In genomic region chr2:130664102-130664701, GRCm38 (mm10) we compare ENCODE assay signal across 8 mouse cellular contexts. TPM values are rescaled to one million over a fixed set of nuclear protein-coding genes. Genes with fewer than 3 reads are reported as not detected.
A peak's percentile ranks its signal among the peaks of the same experiment; 100 is the strongest.
DNase-seq lines count a peak whose midpoint lies in the region; ATAC-seq and TF ChIP-seq lines count a peak whose summit lies in the region.

Gene Ddrgk1, minus strand, starts transcription at chr2:130664659.

- H3K4me1 ChIP-seq in E14TG2a.4 (replicated peaks; ENCODE audit: low read depth, low read length), result peaks cover 44% of the 10 kb centered on the region
- peaks cover 31% of the 10 kb centered on the region for H3K4me1 ChIP-seq in forebrain, embryonic 12.5 days
- peaks cover 14% of the 10 kb centered on the region for H3K4me1 ChIP-seq in heart, postnatal 0 days (ENCODE audit: control insufficient read depth, insufficient read depth)
- H3K4me1 ChIP-seq in liver, embryonic 16.5 days (ENCODE audit: control insufficient read depth, low read depth, low read length), result peaks cover 37% of the 10 kb centered on the region
- peaks cover 39% of the 10 kb centered on the region for H3K4me1 ChIP-seq in neural tube, embryonic 13.5 days (replicated peaks)
- peaks cover 13% of the 10 kb centered on the region for H3K4me1 ChIP-seq in testis, adult 2 months (ENCODE audit: control insufficient read depth, insufficient read depth, low read length)

- peak; percentile 89 for TF ChIP-seq POLR2A in testis, adult 2 months (IDR thresholded peaks at IDR 0.05; ENCODE audit: control insufficient read depth, low read depth, low read length)

- TF ChIP-seq EP300 in heart, postnatal 0 days (IDR thresholded peaks at IDR 0.05; ENCODE audit: low read depth), result no peak

- peak within 1 kb of the TSS; percentile 98 for H3K27ac ChIP-seq in forebrain, embryonic 12.5 days
- H3K27ac ChIP-seq in heart, postnatal 0 days (ENCODE audit: low read depth), result peak within 1 kb of the TSS; percentile 98
- peak within 1 kb of the TSS; percentile 98 for H3K27ac ChIP-seq in liver, embryonic 16.5 days (ENCODE audit: low read length)
- H3K27ac ChIP-seq in neural tube, embryonic 13.5 days (replicated peaks), result peak within 1 kb of the TSS; percentile 99
- peak within 1 kb of the TSS; percentile 99 for H3K27ac ChIP-seq in testis, adult 2 months (ENCODE audit: control insufficient read depth, insufficient read depth, low read depth, low read length)

- WGBS in forebrain, embryonic 12.5 days, result under 1% methylated on average over 40 of the region's 40 CpGs
- WGBS in heart, postnatal 0 days, result under 1% methylated on average over 40 of the region's 40 CpGs
- WGBS in liver, embryonic 16.5 days (ENCODE audit: insufficient replicate concordance), result under 1% methylated on average over 40 of the region's 40 CpGs
- under 1% methylated on average over 40 of the region's 40 CpGs for WGBS in neural tube, embryonic 13.5 days

- peak within 1 kb of the TSS; percentile 67 for H3K4me2 ChIP-seq in forebrain, embryonic 12.5 days
- peak within 1 kb of the TSS; percentile 54 for H3K4me2 ChIP-seq in heart, postnatal 0 days (ENCODE audit: low read depth, low read length)
- peak within 1 kb of the TSS; percentile 88 for H3K4me2 ChIP-seq in liver, embryonic 16.5 days (ENCODE audit: low read depth, low read length)
- peak within 1 kb of the TSS; percentile 76 for H3K4me2 ChIP-seq in neural tube, embryonic 13.5 days

- peak within 1 kb of the TSS; percentile 82 for H3K9ac ChIP-seq in forebrain, embryonic 12.5 days
- peak within 1 kb of the TSS; percentile 78 for H3K9ac ChIP-seq in heart, postnatal 0 days (replicated peaks; ENCODE audit: low read depth, low read length)
- H3K9ac ChIP-seq in liver, embryonic 16.5 days (ENCODE audit: low read depth, low read length), result peak within 1 kb of the TSS; percentile 94
- peak within 1 kb of the TSS; percentile 87 for H3K9ac ChIP-seq in neural tube, embryonic 13.5 days

- no peaks in the 10 kb centered on the region for H3K9me3 ChIP-seq in E14TG2a.4 (ENCODE audit: low read length)
- no peaks in the 10 kb centered on the region for H3K9me3 ChIP-seq in forebrain, embryonic 12.5 days
- no peaks in the 10 kb centered on the region for H3K9me3 ChIP-seq in heart, postnatal 0 days (replicated peaks; ENCODE audit: control insufficient read depth, low read length)
- no peaks in the 10 kb centered on the region for H3K9me3 ChIP-seq in liver, embryonic 16.5 days (replicated peaks; ENCODE audit: control insufficient read depth, low read length)
- H3K9me3 ChIP-seq in neural tube, embryonic 13.5 days, result no peaks in the 10 kb centered on the region

- H3K27me3 ChIP-seq in E14TG2a.4 (ENCODE audit: insufficient read depth, low read length), result no peaks in the 10 kb centered on the region
- H3K27me3 ChIP-seq in forebrain, embryonic 12.5 days, result no peaks in the 10 kb centered on the region
- no peaks in the 10 kb centered on the region for H3K27me3 ChIP-seq in heart, postnatal 0 days (ENCODE audit: control insufficient read depth, insufficient read depth, low read length)
- no peaks in the 10 kb centered on the region for H3K27me3 ChIP-seq in liver, embryonic 16.5 days (ENCODE audit: control insufficient read depth, insufficient read depth, low read depth, low read length)
- no peaks in the 10 kb centered on the region for H3K27me3 ChIP-seq in neural tube, embryonic 13.5 days
- no peaks in the 10 kb centered on the region for H3K27me3 ChIP-seq in testis, adult 2 months (ENCODE audit: control insufficient read depth, insufficient read depth, low read length)

- peak; percentile 91 for DNase-seq in c-Kit-positive CD71-positive TER-119-positive erythroid progenitor cells, embryonic 14.5 days (ENCODE audit: low spot score)
- DNase-seq in heart, postnatal 0 days (ENCODE audit: low spot score), result peak; percentile 94
- peak; percentile 93 to 96 for DNase-seq in kidney, postnatal 4 days

- peak; percentile 96 for ATAC-seq in forebrain, embryonic 12.5 days (ENCODE audit: low FRiP score)
- ATAC-seq in heart, postnatal 0 days (ENCODE audit: insufficient read depth, low read depth), result peak; percentile 96
- ATAC-seq in liver, embryonic 16.5 days (ENCODE audit: low read depth), result peak; percentile 92
- peak; percentile 96 for ATAC-seq in neural tube, embryonic 13.5 days (ENCODE audit: low read depth)

- H3K36me3 ChIP-seq in E14TG2a.4 (ENCODE audit: insufficient read depth, low read length), result peaks cover 43% of the 10 kb centered on the region
- peaks cover 32% of the 10 kb centered on the region for H3K36me3 ChIP-seq in forebrain, embryonic 12.5 days (replicated peaks)
- peaks cover 28% of the 10 kb centered on the region for H3K36me3 ChIP-seq in heart, postnatal 0 days (replicated peaks; ENCODE audit: control insufficient read depth, insufficient read depth, low read length)
- peaks cover 10% of the 10 kb centered on the region; the same call in 1 of the 2 replicates for H3K36me3 ChIP-seq in liver, embryonic 16.5 days (ENCODE audit: control insufficient read depth, insufficient read depth)
- peaks cover 32% of the 10 kb centered on the region for H3K36me3 ChIP-seq in neural tube, embryonic 13.5 days
- H3K36me3 ChIP-seq in testis, adult 2 months (ENCODE audit: control insufficient read depth, insufficient read depth, low read length), result no peaks in the 10 kb centered on the region

- TF ChIP-seq CTCF in E14TG2a.4 (conservative IDR thresholded peaks at IDR 0.05; ENCODE audit: low read length), result no peak
- peak; percentile 19 for TF ChIP-seq CTCF in heart, postnatal 0 days (IDR thresholded peaks at IDR 0.05; ENCODE audit: low read depth)
- no peak for TF ChIP-seq CTCF in testis, adult 2 months (IDR thresholded peaks at IDR 0.05; ENCODE audit: control insufficient read depth, insufficient read depth, insufficient replicate concordance, low read depth, low read length)

- peak within 1 kb of the TSS; percentile 87 for H3K4me3 ChIP-seq in E14TG2a.4 (replicated peaks; ENCODE audit: low read length)
- peak within 1 kb of the TSS; percentile 61 for H3K4me3 ChIP-seq in forebrain, embryonic 12.5 days (replicated peaks)
- H3K4me3 ChIP-seq in heart, postnatal 0 days (ENCODE audit: low read depth, low read length), result peak within 1 kb of the TSS; percentile 63
- peak within 1 kb of the TSS; percentile 80 for H3K4me3 ChIP-seq in liver, embryonic 16.5 days (ENCODE audit: low read depth, low read length)
- H3K4me3 ChIP-seq in neural tube, embryonic 13.5 days, result peak within 1 kb of the TSS; percentile 60
- H3K4me3 ChIP-seq in testis, adult 2 months (ENCODE audit: control insufficient read depth, low read depth, low read length), result peak within 1 kb of the TSS; percentile 95

RNA-seq across cellular contexts. Expression of gene Ddrgk1, which starts in this region (rescaled TPM):
- polyA plus RNA-seq in forebrain, embryonic 12.5 days (2016; fragmentation: Nextera tagmentation; extraction: Ambion mirVana), result 47.8 and 49.7 TPM in 2 replicates
- total RNA-seq in heart, postnatal 0 days (2014; rRNA removed; ENCODE audit: low replicate concordance), result 16.0 and 29.4 TPM in 2 replicates
- 61.9 and 63.7 TPM in 2 replicates for polyA plus RNA-seq in heart, postnatal 0 days (2015; fragmentation: Nextera tagmentation; extraction: Ambion mirVana)
- 43.0 and 48.3 TPM in 2 replicates for polyA plus RNA-seq in liver, embryonic 16.5 days (2015; fragmentation: Nextera tagmentation; extraction: Ambion mirVana)
- polyA plus RNA-seq in neural tube, embryonic 13.5 days (2015; fragmentation: Nextera tagmentation; extraction: Ambion mirVana), result 64.6 and 72.3 TPM in 2 replicates
- polyA plus RNA-seq in testis, adult 2 months (2012; rRNA removed), result 31.0 and 37.0 TPM in 2 replicates

Comparison
In these comparisons a context has a peak if more than half of its experiments do, and no peak if none do; other contexts are left out.
1. Peak in every context shown above with its lines: DNase-seq, ATAC-seq, H3K4me3 ChIP-seq and H3K27ac ChIP-seq.